Mouse (Mus musculus): ENCODE measurements around the gene Rbfox3. TPM values are rescaled to one million over a fixed set of nuclear protein-coding genes. Genes with fewer than 3 reads are reported as not detected.

Gene Rbfox3
- total and polyA plus RNA-seq, 2 experiments from 2014 or later, result 52.6 to 76.8 TPM

GRCm38 (mm10) chr11:118906824-118907470 is 4.5 kb downstream of the Rbfox3 start:
- Histone ChIP-seq H3K9me3 (ENCODE audit: low read length) (no peaks in the 10 kb centered on the region), H3K4me1 (ENCODE audit: insufficient read depth, low read length) (peaks cover 13% of the 10 kb centered on the region; the same call in 1 of the 2 replicates), H3K36me3 (ENCODE audit: insufficient read depth, low read length) (no peaks in the 10 kb centered on the region), H3K9ac (replicated peaks; ENCODE audit: low read length) (peak overlapping the region; percentile 88), H3K27me3 (ENCODE audit: insufficient read depth, low read length) (no peaks in the 10 kb centered on the region), H3K27ac (peak overlapping the region; percentile 93), H3K4me2 (ENCODE audit: low read depth, low read length) (peak overlapping the region; percentile 83), H3K4me3 (ENCODE audit: low read length) (peak overlapping the region; percentile 81)
- peak; percentile 47 for DNase-seq (ENCODE audit: low spot score)
- 7% methylated on average over 21 of the region's 23 CpGs for WGBS
- no peak for ATAC-seq
- no peak for TF ChIP-seq CTCF (IDR thresholded peaks at IDR 0.05; ENCODE audit: low read depth)

DNA sequence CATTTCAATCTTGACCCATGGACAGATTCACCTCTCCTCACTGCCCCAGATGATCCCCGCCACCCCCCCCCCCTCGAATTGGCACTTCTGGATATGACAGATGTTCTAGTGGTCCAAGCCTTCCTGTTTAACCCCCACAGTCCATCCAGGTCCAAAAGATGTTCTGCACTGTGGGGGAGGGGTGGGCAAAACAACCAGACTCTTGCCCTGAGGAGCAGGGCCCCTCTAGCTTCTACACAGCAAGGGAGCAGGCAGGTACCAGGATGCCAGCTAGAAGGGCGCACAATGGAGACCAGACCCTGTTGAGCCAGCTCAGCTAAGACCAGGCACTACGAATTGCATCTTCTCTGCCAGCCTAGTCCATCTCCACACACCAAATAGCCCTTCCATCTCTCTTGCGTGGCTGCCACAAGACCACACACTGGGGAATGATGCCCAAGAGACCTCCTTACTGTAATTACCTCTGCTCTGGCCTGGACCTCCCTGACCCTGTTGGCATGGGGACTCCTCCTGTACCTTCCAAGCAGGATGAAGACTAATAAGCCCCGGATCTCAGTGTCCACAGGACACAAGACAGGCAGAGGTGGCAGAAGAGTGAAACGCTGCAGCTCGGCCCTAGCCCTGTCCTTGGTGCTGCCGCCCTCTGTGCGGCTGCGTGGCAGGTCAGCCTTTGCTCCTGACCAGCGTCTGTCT is 5.1 kb downstream of the Rbfox3 start:
- peak overlapping the region; percentile 93; the same call in 1 of the 2 replicates for H3K27ac ChIP-seq
- WGBS, result 29% methylated on average over 12 of the region's 12 CpGs
- ATAC-seq (no peak), DNase-seq (ENCODE audit: low spot score) (no peak)
- no peaks in the 10 kb centered on the region for H3K36me3 ChIP-seq (ENCODE audit: insufficient read depth, low read length)
- no peaks in the 10 kb centered on the region for H3K9me3 ChIP-seq (ENCODE audit: low read length)
- peaks cover 13% of the 10 kb centered on the region; the same call in 1 of the 2 replicates for H3K4me1 ChIP-seq (ENCODE audit: insufficient read depth, low read length)
- no peaks in the 10 kb centered on the region for H3K27me3 ChIP-seq (ENCODE audit: insufficient read depth, low read length)
- H3K4me3 ChIP-seq (ENCODE audit: low read length), result peak overlapping the region; percentile 81
- peak overlapping the region; percentile 88; the same call in 1 of the 2 replicates for H3K9ac ChIP-seq (replicated peaks; ENCODE audit: low read length)
- H3K4me2 ChIP-seq (ENCODE audit: low read depth, low read length), result peak overlapping the region; percentile 83
- no peak for TF ChIP-seq CTCF (IDR thresholded peaks at IDR 0.05; ENCODE audit: low read depth)

GRCm38 (mm10) chr11:118905656-118906055 is 5.7 kb downstream of the Rbfox3 start:
- 46% methylated on average over 11 of the region's 11 CpGs for WGBS
- peaks cover 13% of the 10 kb centered on the region; the same call in 1 of the 2 replicates for H3K4me1 ChIP-seq (ENCODE audit: insufficient read depth, low read length)
- H3K4me2 ChIP-seq (ENCODE audit: low read depth, low read length), result peak overlapping the region; percentile 83
- H3K27me3 ChIP-seq (ENCODE audit: insufficient read depth, low read length), result no peaks in the 10 kb centered on the region
- no peaks in the 10 kb centered on the region for H3K9me3 ChIP-seq (ENCODE audit: low read length)
- H3K4me3 ChIP-seq (ENCODE audit: low read length), result no peak overlapping the region
- no peaks in the 10 kb centered on the region for H3K36me3 ChIP-seq (ENCODE audit: insufficient read depth, low read length)
- DNase-seq (ENCODE audit: low spot score) (no peak), ATAC-seq (no peak)
- H3K9ac ChIP-seq (replicated peaks; ENCODE audit: low read length), result no peak overlapping the region; the same call in 1 of the 2 replicates
- 0 out of 2 replicates have a peak overlapping the region, but pooled peaks have one; percentile 32 for H3K27ac ChIP-seq
- TF ChIP-seq CTCF (IDR thresholded peaks at IDR 0.05; ENCODE audit: low read depth), result no peak

DNA sequence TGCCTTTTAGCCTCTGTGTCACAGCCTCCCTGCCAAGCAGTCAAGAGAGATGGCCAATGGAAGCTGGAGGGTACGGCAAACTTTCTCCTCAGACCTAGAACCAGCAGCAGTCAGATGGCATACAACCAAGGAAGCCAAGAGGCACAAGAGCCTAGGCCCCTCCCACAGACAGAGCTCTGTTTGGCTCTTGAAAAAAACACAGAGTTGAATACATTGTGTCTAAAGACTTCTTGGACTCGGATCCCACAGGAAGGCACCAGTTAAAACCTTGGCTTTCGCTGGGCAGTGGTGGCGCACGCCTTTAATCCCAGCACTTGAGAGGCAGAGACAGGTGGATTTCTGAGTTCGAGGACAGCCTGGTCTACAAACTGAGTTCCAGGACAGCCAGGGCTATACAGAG is 7.1 kb downstream of the Rbfox3 start:
- no peak for TF ChIP-seq CTCF (IDR thresholded peaks at IDR 0.05; ENCODE audit: low read depth)
- Histone ChIP-seq H3K27me3 (ENCODE audit: insufficient read depth, low read length) (no peaks in the 10 kb centered on the region), H3K4me2 (ENCODE audit: low read depth, low read length) (no peak overlapping the region), H3K9me3 (ENCODE audit: low read length) (no peaks in the 10 kb centered on the region), H3K27ac (no peak overlapping the region), H3K4me1 (ENCODE audit: insufficient read depth, low read length) (peaks cover 7% of the 10 kb centered on the region; the same call in 1 of the 2 replicates), H3K4me3 (ENCODE audit: low read length) (no peak overlapping the region), H3K36me3 (ENCODE audit: insufficient read depth, low read length) (no peaks in the 10 kb centered on the region), H3K9ac (replicated peaks; ENCODE audit: low read length) (no peak overlapping the region)
- no peak for DNase-seq (ENCODE audit: low spot score)
- WGBS, result 82% methylated on average over 6 of the region's 6 CpGs
- no peak for ATAC-seq

GRCm38 (mm10) chr11:118899771-118900545 is 11.4 kb downstream of the Rbfox3 start:
- H3K27ac ChIP-seq, result no peak overlapping the region
- no peaks in the 10 kb centered on the region for H3K27me3 ChIP-seq (ENCODE audit: insufficient read depth, low read length)
- DNase-seq (ENCODE audit: low spot score) (no peak), ATAC-seq (no peak)
- TF ChIP-seq CTCF (IDR thresholded peaks at IDR 0.05; ENCODE audit: low read depth), result no peak
- H3K9ac ChIP-seq (replicated peaks; ENCODE audit: low read length), result no peak overlapping the region
- peaks cover 14% of the 10 kb centered on the region for H3K4me1 ChIP-seq (ENCODE audit: insufficient read depth, low read length)
- H3K9me3 ChIP-seq (ENCODE audit: low read length), result no peaks in the 10 kb centered on the region
- H3K4me3 ChIP-seq (ENCODE audit: low read length), result no peak overlapping the region
- H3K4me2 ChIP-seq (ENCODE audit: low read depth, low read length), result no peak overlapping the region
- 57% methylated on average over 26 of the region's 26 CpGs for WGBS
- H3K36me3 ChIP-seq (ENCODE audit: insufficient read depth, low read length), result no peaks in the 10 kb centered on the region

GRCm38 (mm10) chr11:118898643-118899042 is 12.8 kb downstream of the Rbfox3 start:
- no peak for ATAC-seq
- Histone ChIP-seq H3K4me1 (ENCODE audit: insufficient read depth, low read length) (peaks cover 11% of the 10 kb centered on the region), H3K27me3 (ENCODE audit: insufficient read depth, low read length) (no peaks in the 10 kb centered on the region), H3K4me2 (ENCODE audit: low read depth, low read length) (no peak overlapping the region), H3K9me3 (ENCODE audit: low read length) (no peaks in the 10 kb centered on the region), H3K36me3 (ENCODE audit: insufficient read depth, low read length) (no peaks in the 10 kb centered on the region), H3K27ac (no peak overlapping the region), H3K9ac (replicated peaks; ENCODE audit: low read length) (no peak overlapping the region), H3K4me3 (ENCODE audit: low read length) (no peak overlapping the region)
- no peak for DNase-seq (ENCODE audit: low spot score)
- no peak for TF ChIP-seq CTCF (IDR thresholded peaks at IDR 0.05; ENCODE audit: low read depth)
- 78% methylated on average over 11 of the region's 11 CpGs for WGBS

Data from hindbrain, postnatal 0 days (tissue).